Mouse (Mus musculus) neutrophil, adult 5-6 weeks (primary cell): ENCODE measurements around the gene Pak7. TPM values are rescaled to one million over a fixed set of nuclear protein-coding genes. Genes with fewer than 3 reads are reported as not detected.
"Not testable (repeated sequence)": the region's sequence is repeated elsewhere in the genome, so short reads cannot be mapped to it uniquely, and the experiment has no call there.

Experiments used
- ATAC-seq: fragments of 151-379, 151-347 bp; 2 replicates; pipeline ENCODE4 v1.8.0; 2017; ENCODE audit warnings: mild to moderate bottlenecking, moderate TSS enrichment; ENCODE audit not compliant: insufficient number of reproducible peaks, poor library complexity, low FRiP score, severe bottlenecking; ENCODE audit errors: extremely low read depth
- total RNA-seq: library from RNA; stranded (forward); fragments of 200-1000 nt; gene quantifications from 2 replicates; pipeline ENCODE4 v1.2.3, GENCODE M21; 2017

The Pak7 gene
- total RNA-seq = not detected in 2 replicates

DNA sequence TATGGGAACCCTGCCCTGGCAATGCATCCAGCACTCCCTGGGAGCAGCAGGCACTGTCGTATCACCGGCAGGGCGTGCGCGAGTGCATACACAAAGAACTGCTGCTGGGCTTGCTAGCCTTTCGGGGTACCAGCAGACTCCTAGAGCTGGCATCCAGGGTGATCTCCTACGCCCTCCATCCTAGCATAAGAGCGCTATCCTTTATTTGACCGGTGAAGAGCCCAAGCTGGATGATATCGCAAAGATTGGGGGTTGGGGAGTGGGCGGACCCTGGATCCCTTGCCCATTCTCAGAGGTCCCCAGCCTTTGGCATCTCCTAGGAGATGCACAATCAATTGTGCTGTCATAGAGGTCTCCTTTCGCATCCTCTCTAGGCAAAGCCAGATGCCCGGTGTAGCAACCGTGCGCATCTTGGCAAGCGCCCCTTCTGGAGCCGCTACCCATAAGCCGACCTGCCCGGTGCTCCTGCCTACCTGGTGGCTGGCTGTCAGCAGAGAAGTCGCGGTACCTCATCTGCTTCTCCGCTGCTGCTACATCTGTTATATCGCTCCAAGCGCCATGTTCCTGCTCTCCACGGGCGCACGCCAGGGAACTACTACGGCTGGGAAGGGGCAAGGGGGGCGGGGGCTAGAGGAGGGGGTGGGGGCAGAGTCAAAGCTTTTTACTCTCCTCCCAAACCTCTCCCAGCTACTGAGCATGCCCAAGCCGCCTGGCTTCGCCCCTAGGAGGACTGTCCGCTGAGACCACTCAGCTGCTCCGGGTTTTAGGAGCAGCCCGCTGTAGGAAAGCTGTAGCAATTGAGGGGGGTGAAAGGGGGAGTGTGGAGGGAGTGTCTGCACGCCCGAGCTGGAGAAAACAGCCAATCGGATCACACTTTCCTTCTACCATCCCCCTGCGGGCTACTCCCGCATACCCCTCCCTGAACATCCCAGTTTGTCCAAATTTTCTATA lies at the start of gene Pak7:
Gene Pak7 (minus strand): TSS at position 787 of the 951 bp plus-strand sequence.
- ATAC-seq = no peak

DNA sequence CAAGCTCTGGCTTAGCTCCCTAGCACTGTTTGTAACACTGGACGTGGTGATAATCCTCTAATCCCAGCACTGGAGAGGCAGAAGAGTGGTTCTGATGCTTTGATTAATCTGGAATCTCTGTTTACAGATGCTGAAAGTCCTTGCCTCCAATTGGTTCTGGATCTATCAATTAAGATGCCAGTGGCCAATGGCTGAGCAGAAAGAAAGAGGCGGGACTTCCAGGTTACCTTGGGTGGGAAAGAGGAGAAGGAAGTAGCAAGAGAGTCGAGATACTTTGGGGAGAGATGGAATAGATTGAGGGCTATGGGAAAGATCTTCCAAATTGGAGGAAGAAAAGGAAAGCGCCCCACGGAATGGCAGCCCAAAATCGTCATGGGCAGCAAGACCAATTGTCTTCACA lies 37.8 kb upstream of the Pak7 start:
- ATAC-seq = no peak

DNA sequence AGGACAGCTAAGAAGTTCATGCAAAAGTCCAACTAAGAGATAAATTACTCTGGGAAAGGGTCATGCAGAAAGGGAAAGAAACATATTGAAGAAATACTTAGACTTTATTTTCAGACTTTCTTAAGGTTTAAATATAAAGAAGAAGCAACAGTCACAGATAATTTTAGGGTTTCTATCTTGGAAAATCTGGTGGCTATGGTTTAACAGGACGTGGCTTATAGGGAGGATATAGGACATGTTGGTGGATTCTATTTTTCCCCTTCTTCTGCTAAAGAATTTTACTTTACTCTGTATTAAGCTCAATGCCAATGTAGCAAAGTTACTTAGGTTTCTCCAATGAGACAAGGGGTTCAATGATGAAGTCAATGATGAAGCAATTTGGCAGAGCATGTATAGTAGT lies 31.8 kb upstream of the Pak7 start:
- no peak for ATAC-seq

DNA sequence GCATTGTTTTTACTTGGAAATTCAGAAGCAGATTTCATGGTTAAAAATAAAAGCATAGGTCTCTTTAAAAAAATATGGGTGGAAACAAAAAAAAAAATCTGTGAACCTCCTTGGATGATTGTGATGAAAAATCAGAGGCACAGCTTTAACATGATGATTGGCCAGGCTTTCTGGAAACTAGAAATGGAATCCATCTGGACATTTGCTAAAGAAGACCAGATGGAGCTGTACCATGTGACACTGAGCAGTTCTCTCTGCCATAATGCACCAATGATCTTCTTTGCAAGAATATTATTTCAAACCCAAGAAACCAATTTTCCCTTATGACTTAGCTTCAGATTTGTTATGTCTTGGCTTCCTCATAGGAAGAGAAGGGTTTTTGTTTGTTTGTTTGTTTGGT lies 28.6 kb upstream of the Pak7 start:
- ATAC-seq = no peak

DNA sequence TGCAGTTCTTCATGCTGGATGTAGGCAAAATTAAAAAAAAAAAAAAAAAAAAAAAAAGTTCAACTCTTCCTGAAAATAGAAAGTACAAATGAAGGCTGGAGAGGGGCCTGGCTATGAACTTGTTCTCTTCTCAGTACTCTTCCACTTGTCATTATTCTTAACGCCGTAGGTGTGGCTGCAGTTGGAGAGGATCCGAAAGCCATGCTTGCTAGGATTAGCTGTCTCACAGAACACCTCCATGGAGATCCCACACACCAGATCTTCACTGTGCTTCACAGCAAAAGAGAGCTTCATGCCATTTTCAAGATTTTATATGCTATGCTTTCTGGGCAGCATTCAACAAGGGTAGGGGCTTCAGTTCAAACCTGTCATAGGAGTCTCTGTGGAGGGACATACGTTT lies 14.8 kb upstream of the Pak7 start:
- no peak for ATAC-seq

DNA sequence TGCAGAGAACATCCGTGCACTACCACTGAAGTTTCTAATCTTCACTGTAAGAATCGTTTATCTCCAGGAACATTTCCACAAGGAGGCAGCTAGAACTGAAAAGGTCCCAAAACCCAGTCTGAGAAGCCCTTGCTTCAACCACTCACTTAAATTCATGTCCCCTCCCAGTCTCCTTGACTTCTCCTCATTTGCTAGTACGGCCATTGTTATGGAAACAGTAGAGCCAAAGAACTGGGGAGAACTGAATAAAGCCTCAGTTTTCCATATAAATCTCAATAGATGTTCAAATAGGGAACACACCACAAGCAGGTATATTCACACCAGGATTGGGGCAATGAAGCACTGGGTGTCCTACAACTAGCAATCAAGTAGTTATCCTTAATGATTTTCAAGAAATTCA lies 12.4 kb downstream of the Pak7 start:
- no peak for ATAC-seq

DNA sequence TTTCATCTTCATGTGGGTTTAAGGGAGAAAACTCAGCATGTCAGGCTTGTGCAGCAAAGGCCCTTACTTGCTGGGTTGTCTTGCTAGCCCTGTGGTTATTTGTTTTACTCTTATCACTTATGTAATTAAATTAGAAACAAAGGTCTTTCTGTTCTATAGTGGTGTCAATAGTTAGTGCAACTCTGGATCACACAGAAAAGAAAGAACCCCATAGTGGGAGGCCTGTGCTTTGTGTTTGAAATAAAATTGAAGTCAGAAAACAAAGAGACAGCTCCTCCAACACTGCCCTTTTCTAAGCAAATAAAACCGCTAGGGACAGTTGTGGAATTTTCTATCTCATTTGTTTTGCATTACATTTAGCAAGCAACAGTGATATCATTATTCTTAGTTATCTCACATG lies 15.4 kb downstream of the Pak7 start:
- no peak for ATAC-seq

DNA sequence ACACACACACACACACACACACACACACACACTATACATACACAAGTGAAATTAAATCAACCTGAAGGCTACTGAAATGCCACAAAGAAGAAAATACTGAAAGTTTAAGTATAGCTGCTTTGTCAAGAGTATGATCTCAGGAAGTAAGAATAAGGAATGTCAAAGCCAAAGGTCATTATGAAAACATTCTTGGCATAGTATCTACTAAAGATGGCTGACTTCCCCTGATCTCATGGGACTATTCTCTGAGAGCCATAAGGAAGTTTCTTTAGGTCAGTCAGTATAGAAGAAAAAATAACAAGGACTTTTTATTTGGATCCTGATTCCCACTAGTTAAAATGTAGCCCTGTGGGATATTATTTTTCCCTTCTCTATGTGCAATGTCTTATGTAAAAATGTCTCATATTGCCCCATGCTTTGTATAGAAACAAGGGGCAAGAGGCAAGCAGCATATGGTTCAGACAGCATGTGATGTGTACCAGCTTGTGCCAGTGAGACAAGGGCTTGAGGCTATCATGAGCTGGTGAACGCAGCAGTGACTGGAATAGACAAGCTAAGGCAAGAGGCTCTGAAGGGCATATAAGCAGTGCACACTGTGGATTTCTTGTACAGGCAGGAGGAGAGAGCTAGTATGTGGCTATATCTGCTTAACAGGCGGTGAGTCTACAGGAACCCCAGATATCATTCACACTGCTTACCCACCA lies 36.2 kb downstream of the Pak7 start:
- ATAC-seq = no peak

DNA sequence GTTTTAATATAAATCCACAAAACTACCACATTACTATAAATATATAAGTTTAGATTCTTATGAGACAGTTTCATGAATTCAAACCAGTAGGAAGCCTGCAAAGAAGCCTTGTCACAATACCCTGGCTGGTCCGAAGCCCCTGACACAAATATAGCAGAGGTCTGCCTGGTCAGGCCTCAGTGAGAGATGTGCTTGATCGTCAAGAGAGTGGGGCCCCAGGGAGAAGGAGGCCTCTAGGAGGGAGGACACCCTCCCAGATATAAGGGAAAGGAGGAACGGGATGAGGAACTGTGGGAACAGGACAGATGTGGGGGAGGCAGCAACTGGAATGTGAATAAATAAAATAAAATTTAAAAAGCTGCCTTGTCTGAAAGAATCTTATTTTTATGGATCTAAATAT lies 37.3 kb downstream of the Pak7 start:
- ATAC-seq = no peak

DNA sequence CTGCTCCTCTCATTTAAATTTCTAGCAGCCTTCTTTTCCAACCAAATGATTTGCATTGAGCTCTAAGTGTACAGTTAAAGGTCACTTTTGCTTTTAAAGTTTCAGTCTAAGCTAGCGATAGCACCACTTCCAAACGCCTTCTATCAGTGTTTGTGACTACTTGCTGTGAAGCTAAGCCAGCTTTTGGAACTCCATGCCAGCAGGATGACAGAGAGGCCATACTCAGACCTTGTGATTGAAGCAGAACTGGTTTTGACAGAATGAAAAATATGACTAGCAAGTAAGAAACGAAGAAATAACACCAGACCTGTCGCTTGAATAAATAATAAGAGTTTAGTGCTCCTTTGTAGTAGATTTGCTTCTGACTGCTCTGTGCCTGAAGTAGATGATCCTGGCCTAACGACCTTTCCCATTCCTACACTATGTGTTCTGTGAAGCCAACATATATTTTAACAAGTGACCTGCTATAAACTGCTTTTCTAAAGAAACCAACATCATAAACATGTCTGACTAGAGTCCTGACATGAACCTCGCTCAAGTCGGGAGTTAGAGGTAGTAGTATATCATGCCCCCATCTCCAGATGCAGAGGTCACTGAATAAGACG lies 38.0 kb downstream of the Pak7 start:
- no peak for ATAC-seq

DNA sequence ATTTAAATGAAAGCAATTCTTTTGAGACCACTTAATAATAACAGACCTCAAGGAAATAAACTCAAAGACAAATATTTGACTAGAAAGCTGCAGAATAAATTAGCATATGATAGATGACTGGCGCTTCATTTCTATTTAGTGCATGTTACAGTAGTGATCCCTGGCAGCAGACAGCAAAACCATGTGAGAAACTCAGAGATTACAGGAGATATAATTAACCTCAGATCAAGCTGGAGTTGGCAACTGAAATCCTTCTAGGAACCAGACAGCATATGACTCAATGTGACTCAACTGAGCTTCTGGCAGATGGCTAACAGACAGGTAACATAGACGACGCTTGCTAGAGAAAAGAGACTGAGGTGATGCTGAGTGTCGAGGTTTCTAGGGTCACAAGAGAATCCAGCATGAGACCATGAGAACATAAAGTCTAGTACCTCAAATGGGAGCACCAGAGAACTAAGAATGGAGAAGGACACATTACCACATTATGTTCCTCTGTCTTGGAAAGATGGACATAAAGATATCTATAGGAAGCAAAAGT lies 43.5 kb downstream of the Pak7 start:
- not testable (repeated sequence) for ATAC-seq

DNA sequence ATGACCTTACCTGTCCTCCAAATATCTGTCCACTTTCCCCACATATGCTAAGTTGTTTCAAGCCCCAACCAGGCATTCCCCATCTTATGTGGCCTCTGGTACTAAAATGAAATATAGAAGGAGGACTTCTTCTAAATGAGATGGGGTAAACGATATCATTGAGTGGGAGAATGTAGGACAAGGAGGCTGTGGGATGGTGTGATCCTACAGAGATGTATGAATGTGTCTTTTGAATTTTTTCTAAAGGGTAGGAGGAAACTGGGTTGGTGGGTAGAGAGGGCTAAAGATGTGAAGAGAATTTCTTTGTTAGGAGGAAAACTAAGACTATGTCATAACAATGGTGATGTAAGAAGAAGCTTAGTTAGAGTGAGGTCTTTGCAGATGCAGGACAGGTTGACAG lies 57.8 kb downstream of the Pak7 start:
- no peak for ATAC-seq

DNA sequence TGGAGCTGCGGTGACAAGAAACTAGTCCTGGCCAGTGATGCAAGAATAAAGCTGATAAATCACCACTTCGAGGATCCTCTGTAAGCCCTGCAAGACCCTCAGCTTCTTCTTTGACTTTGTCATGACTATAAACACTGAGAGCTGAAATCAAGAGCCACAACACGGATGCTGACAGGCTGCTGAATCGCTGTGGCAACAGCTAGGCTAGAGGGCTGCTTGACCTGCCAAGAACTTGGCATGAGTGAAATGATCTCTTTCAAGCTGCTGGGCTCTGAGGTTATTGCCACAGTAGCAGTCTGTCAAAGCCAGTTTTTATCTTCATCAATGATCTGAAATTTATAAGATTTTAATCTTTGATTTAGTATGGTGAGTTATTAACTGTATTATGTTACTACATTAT lies 62.1 kb downstream of the Pak7 start:
- ATAC-seq = no peak

DNA sequence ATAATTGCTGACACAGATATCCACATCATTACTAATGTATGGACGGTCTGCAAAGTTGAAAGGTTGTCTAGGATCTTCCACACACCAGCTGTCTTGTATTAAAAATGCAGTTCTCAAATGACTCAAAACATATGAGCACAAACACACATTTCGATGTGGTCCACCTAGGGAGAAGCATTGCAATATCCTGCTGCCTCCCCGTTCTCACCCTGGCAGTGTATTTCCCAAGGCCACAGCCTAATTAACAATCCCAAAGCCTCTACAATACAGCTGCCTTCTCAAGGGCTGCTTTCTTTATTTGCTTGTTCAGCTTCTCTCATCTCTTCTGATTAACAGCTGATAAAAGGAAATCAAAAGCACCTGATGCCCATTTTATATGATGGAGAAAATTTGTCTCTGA lies 78.5 kb downstream of the Pak7 start:
- no peak for ATAC-seq

DNA sequence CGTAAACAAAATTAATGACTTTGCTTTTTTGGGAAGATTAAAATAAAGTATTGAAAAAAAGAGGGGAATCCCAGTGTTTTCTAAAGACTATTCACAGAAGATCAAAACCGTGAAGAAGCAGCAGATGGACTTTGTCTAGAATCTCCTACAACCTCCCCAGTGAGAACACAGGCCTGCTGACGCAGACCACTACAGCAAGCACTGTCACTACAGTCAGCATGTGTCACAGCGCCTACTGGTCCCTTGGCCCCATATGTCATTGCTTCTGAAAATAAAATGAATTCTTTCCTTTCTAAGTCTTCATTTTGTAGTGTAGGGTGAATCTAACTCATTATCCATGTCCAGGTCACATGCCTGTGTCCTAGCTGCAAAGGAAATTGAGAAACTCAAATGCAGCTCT lies 79.0 kb downstream of the Pak7 start:
- ATAC-seq = no peak

DNA sequence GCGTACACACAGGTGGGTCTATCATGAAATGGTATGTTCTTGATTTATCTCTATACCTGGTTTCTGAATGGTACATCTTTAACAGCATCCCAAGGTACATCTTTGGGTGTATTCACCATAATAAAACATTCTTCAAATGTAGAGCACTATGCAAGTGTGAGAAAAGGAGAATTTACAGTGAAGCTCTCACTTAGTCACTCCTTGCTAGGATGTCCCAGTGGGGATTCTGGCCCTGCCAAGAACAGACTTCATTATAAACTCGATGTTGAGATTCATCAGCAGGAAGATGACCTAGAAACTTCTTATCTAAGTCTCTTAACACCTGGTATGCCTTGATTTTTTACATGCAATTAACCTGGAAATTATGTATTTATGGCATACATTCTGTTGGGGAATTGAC lies 85.6 kb downstream of the Pak7 start:
- no peak for ATAC-seq

DNA sequence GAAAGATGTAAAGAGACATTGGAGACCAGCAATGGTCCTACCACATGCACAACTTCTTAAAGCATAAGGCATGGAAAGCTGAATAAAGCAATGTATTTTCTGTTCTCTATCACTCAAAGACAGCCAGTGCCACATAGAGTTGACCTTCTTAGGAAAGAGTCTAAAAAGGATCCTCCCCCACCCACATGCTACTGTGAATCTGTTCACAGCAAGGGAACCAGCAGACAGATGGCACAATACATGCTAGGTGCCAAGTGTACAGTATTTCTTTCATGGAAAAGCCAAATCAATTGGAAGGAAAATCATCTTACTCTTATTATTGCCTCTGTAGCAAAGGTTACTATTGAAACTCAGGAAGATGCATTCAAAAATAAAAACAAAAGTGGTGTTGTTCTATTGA lies 86.4 kb downstream of the Pak7 start:
- ATAC-seq = no peak

DNA sequence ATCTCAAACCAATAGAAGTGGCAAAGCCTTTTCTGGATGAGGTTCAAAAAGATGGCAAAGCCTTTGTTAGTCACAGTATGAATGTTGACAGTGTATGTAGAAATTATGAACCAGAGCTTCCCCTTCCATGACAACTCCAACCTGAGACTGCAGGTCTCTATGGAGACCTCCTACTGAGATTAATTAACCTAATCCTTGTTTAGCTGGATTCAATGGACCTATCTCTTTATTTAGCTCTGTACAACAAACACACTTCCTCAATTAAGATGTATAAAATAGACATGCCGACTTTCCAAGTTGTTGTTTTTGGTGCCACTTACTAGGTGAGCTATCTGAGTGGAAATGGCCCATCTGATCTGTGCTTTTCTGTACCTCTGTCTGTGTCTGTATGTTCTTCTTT lies 90.4 kb downstream of the Pak7 start:
- no peak for ATAC-seq

DNA sequence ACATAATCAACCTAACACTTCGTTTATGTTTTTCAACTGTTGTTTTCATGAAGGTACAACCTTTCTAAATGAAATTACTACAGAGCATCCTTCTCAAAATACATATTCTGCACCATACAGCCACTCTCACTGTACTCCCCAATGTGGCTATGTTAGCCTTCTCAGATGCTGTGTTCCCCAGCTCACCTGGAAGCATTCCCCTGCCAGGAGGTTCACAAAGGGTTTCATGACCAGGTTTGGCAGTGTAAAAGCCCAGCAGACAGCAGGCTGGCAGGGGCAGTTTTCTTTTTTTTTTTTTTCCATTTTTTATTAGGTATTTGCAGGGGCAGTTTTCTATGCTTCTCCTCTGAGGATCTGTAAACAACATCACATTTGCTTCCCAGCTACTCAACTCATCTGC lies 105.7 kb downstream of the Pak7 start:
- no peak for ATAC-seq

DNA sequence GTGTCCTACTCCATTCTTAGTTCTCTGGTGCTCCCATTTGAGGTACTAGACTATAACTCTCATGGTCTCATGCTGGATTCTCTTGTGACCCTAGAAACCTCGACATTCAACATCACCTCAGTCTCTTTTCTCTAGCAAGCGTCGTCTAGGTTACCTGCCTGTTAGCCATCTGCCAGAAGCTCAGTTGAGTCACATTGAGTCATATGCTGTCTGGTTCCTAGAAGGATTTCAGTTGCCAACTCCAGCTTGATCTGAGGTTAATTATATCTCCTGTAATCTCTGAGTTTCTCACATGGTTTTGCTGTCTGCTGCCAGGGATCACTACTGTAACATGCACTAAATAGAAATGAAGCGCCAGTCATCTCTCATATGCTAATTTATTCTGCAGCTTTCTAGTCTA lies 145.8 kb downstream of the Pak7 start:
- ATAC-seq = not testable (repeated sequence)
